Mouse (Mus musculus) MEL (cell line): ENCODE results near the gene Phxr2. TPM values are rescaled to one million over a fixed set of nuclear protein-coding genes. Genes with fewer than 3 reads are reported as not detected.
A peak's percentile ranks its signal among the peaks of the same experiment; 100 is the strongest.

Source experiments
- DNase-seq: peaks from one replicate; pipeline ENCODE4 v3.0.0; 2011; ENCODE audit warnings: low read depth, low spot score
- H3K27ac ChIP-seq: 2 replicates; pipeline ENCODE4 v1.5.1; 2012; ENCODE audit warnings: low read depth, mild to moderate bottlenecking, control low read depth, low read length, moderate library complexity; ENCODE audit not compliant: control insufficient read depth
- H3K27me3 ChIP-seq, 2 experiments: fragments of 150-350 bp in 1 of 2; sonication (generic) in 1 of 2; 2 replicates each; pipeline ENCODE4 v1.6.1; 2012; ENCODE audit warnings: low read length in 2 of 2, mild to moderate bottlenecking in 2 of 2, improper control_type of control experiment in 1 of 2, moderate library complexity in 1 of 2; ENCODE audit not compliant: insufficient read depth in 2 of 2, control insufficient read depth in 1 of 2
- H3K36me3 ChIP-seq, 2 experiments: 2 replicates each; pipeline ENCODE4 v1.6.1; 2012 to 2014; ENCODE audit warnings: low read length in 2 of 2, improper control_type of control experiment in 1 of 2, inconsistent platforms in 1 of 2, mild to moderate bottlenecking in 1 of 2; ENCODE audit not compliant: insufficient read depth in 2 of 2, control insufficient read depth in 1 of 2
- H3K4me1 ChIP-seq, 2 experiments: fragments of 150-350 bp in 1 of 2; sonication (generic) in 1 of 2; 2 replicates each; pipeline ENCODE4 v1.6.1; 2012; ENCODE audit warnings: low read length in 2 of 2, improper control_type of control experiment in 1 of 2, mild to moderate bottlenecking in 1 of 2; ENCODE audit not compliant: insufficient read depth in 2 of 2, control insufficient read depth in 1 of 2
- H3K4me3 ChIP-seq, 2 experiments: fragments of 150-350 bp in 1 of 2; sonication (generic) in 1 of 2; 2 replicates each; pipeline ENCODE4 v1.5.1; 2012; ENCODE audit warnings: low read depth in 2 of 2, low read length in 2 of 2, mild to moderate bottlenecking in 2 of 2, moderate library complexity in 2 of 2, control low read depth in 1 of 2, improper control_type of control experiment in 1 of 2; ENCODE audit not compliant: control insufficient read depth in 1 of 2, insufficient read depth in 1 of 2
- H3K79me2 ChIP-seq: 2 replicates; pipeline ENCODE4 v1.6.1; 2012; ENCODE audit warnings: mild to moderate bottlenecking, low read length, moderate library complexity; ENCODE audit not compliant: control insufficient read depth, poor library complexity, insufficient read depth
- H3K9ac ChIP-seq: 2 replicates; pipeline ENCODE4 v1.6.1; 2012; ENCODE audit warnings: low read depth, mild to moderate bottlenecking, control low read depth, low read length, moderate library complexity; ENCODE audit not compliant: control insufficient read depth, poor library complexity, severe bottlenecking
- H3K9me3 ChIP-seq: fragments of 150-350 bp; sonication (generic); replicated peaks from 2 replicates; pipeline ENCODE4 v1.6.1; 2012; ENCODE audit warnings: mild to moderate bottlenecking, low read length, improper control_type of control experiment, moderate library complexity; ENCODE audit not compliant: insufficient read depth
- BHLHE40 ChIP-seq: IDR thresholded peaks from 2 replicates; pipeline ENCODE4 v1.6.1; 2012; ENCODE audit warnings: low read depth, mild to moderate bottlenecking, inconsistent platforms, low read length, improper control_type of control experiment, borderline replicate concordance
- CHD2 ChIP-seq: IDR thresholded peaks from 2 replicates; pipeline ENCODE4 v1.6.1; 2011; ENCODE audit warnings: low read length, improper control_type of control experiment
- CTCF ChIP-seq, 3 experiments: IDR thresholded peaks in 2 of 3; conservative IDR thresholded peaks in 1 of 3; 2 replicates each; pipeline ENCODE4 v1.5.1; 2011 to 2012; ENCODE audit warnings: low read length in 3 of 3, low read depth in 2 of 3, mild to moderate bottlenecking in 2 of 3, improper control_type of control experiment in 1 of 3, inconsistent platforms in 1 of 3, mixed read lengths in 1 of 3, moderate library complexity in 1 of 3; ENCODE audit not compliant: control insufficient read depth in 1 of 3, insufficient read depth in 1 of 3, poor library complexity in 1 of 3, severe bottlenecking in 1 of 3
- E2F4 ChIP-seq: IDR thresholded peaks from 2 replicates; pipeline ENCODE4 v1.6.1; 2011; ENCODE audit warnings: low read depth, low read length, improper control_type of control experiment, borderline replicate concordance
- ETS1 ChIP-seq: IDR thresholded peaks from 2 replicates; pipeline ENCODE4 v1.6.1; 2012; ENCODE audit warnings: low read depth, mild to moderate bottlenecking, inconsistent platforms, low read length, improper control_type of control experiment, moderate library complexity
- GABPA ChIP-seq: IDR thresholded peaks from 2 replicates; pipeline ENCODE4 v1.6.1; 2012; ENCODE audit warnings: low read depth, mild to moderate bottlenecking, inconsistent platforms, low read length, improper control_type of control experiment, moderate library complexity
- GATA1 ChIP-seq: IDR thresholded peaks from 2 replicates; pipeline ENCODE4 v1.6.1; 2011; ENCODE audit warnings: low read depth, low read length, improper control_type of control experiment
- HCFC1 ChIP-seq: IDR thresholded peaks from 2 replicates; pipeline ENCODE4 v1.6.1; 2012; ENCODE audit warnings: low read depth, mild to moderate bottlenecking, inconsistent platforms, low read length, improper control_type of control experiment, moderate library complexity
- MAFK ChIP-seq: IDR thresholded peaks from 2 replicates; pipeline ENCODE4 v1.6.1; 2011; ENCODE audit warnings: low read depth, mild to moderate bottlenecking, low read length, improper control_type of control experiment, borderline replicate concordance
- MAZ ChIP-seq: IDR thresholded peaks from 2 replicates; pipeline ENCODE4 v1.6.1; 2012; ENCODE audit warnings: low read depth, mild to moderate bottlenecking, inconsistent platforms, low read length, improper control_type of control experiment
- MEF2A ChIP-seq: IDR thresholded peaks from 2 replicates; pipeline ENCODE4 v1.6.1; 2014; ENCODE audit warnings: low read depth, mild to moderate bottlenecking, inconsistent platforms, low read length, improper control_type of control experiment; ENCODE audit not compliant: poor library complexity, insufficient replicate concordance, severe bottlenecking; ENCODE audit errors: extremely low read depth
- MXI1 ChIP-seq: IDR thresholded peaks from 2 replicates; pipeline ENCODE4 v1.6.1; 2011; ENCODE audit warnings: mild to moderate bottlenecking, low read depth, low read length, improper control_type of control experiment
- MYB ChIP-seq: IDR thresholded peaks from 2 replicates; pipeline ENCODE4 v1.6.1; 2011; ENCODE audit warnings: mild to moderate bottlenecking, low read depth, low read length, improper control_type of control experiment
- MYC ChIP-seq: IDR thresholded peaks from 2 replicates; pipeline ENCODE4 v1.6.1; 2011; ENCODE audit warnings: low read depth, mild to moderate bottlenecking, low read length, improper control_type of control experiment, moderate library complexity
- NELFE ChIP-seq: IDR thresholded peaks from 2 replicates; pipeline ENCODE4 v1.6.1; 2011; ENCODE audit warnings: low read depth, low read length, improper control_type of control experiment
- NRF1 ChIP-seq: IDR thresholded peaks from 2 replicates; pipeline ENCODE4 v1.6.1; 2014; ENCODE audit warnings: low read depth, mild to moderate bottlenecking, inconsistent platforms, low read length, improper control_type of control experiment, moderate library complexity; ENCODE audit not compliant: poor library complexity, insufficient read depth, severe bottlenecking
- POLR2A ChIP-seq, 2 experiments: IDR thresholded peaks; 2 replicates each; pipeline ENCODE4 v1.6.1; 2011 to 2012; ENCODE audit warnings: low read length in 2 of 2, mild to moderate bottlenecking in 2 of 2, control low read depth in 1 of 2, improper control_type of control experiment in 1 of 2, low read depth in 1 of 2, moderate library complexity in 1 of 2; ENCODE audit not compliant: control insufficient read depth in 1 of 2, insufficient read depth in 1 of 2, poor library complexity in 1 of 2
- POLR2AphosphoS2 ChIP-seq: IDR thresholded peaks from 2 replicates; pipeline ENCODE4 v1.6.1; 2011; ENCODE audit warnings: low read length, improper control_type of control experiment
- RAD21 ChIP-seq: IDR thresholded peaks from 2 replicates; pipeline ENCODE4 v1.6.1; 2011; ENCODE audit warnings: mild to moderate bottlenecking, low read depth, low read length, improper control_type of control experiment
- RCOR1 ChIP-seq: IDR thresholded peaks from 2 replicates; pipeline ENCODE4 v1.6.1; 2012; ENCODE audit warnings: low read depth, mild to moderate bottlenecking, inconsistent platforms, low read length, improper control_type of control experiment
- SIN3A ChIP-seq: IDR thresholded peaks from 2 replicates; pipeline ENCODE4 v1.6.1; 2012; ENCODE audit warnings: low read length, improper control_type of control experiment, inconsistent platforms
- SMC3 ChIP-seq: IDR thresholded peaks from 2 replicates; pipeline ENCODE4 v1.6.1; 2011; ENCODE audit warnings: low read depth, low read length, improper control_type of control experiment
- TAL1 ChIP-seq: IDR thresholded peaks from 2 replicates; pipeline ENCODE4 v1.6.1; 2012; ENCODE audit warnings: mild to moderate bottlenecking, inconsistent platforms, low read length, moderate library complexity, mixed read lengths
- TBP ChIP-seq: IDR thresholded peaks from 2 replicates; pipeline ENCODE4 v1.8.0; 2011; ENCODE audit warnings: low read depth, low read length, improper control_type of control experiment
- TCF12 ChIP-seq: IDR thresholded peaks from 2 replicates; pipeline ENCODE4 v1.6.1; 2014; ENCODE audit warnings: low read depth, mild to moderate bottlenecking, inconsistent platforms, low read length, improper control_type of control experiment, moderate library complexity
- USF1 ChIP-seq: IDR thresholded peaks from 2 replicates; pipeline ENCODE4 v1.6.1; 2014; ENCODE audit warnings: low read depth, mild to moderate bottlenecking, inconsistent platforms, low read length, improper control_type of control experiment, moderate library complexity
- USF2 ChIP-seq, 2 experiments: IDR thresholded peaks; 2 replicates each; pipeline ENCODE4 v1.6.1; 2011 to 2012; ENCODE audit warnings: improper control_type of control experiment in 2 of 2, low read length in 2 of 2, borderline replicate concordance in 1 of 2, inconsistent platforms in 1 of 2, low read depth in 1 of 2, mild to moderate bottlenecking in 1 of 2; ENCODE audit not compliant: insufficient read depth in 1 of 2
- ZMIZ1 ChIP-seq: IDR thresholded peaks from 2 replicates; pipeline ENCODE4 v1.6.1; 2012; ENCODE audit warnings: low read depth, mild to moderate bottlenecking, inconsistent platforms, low read length, improper control_type of control experiment, moderate library complexity
- ZNF384 ChIP-seq: IDR thresholded peaks from 2 replicates; pipeline ENCODE4 v1.6.1; 2012; ENCODE audit warnings: low read depth, mild to moderate bottlenecking, inconsistent platforms, low read length, improper control_type of control experiment
- polyA plus RNA-seq, 2 experiments: library from polyadenylated mRNA; stranded (reverse) in 1 of 2; unstranded in 1 of 2; fragments of >175 nt in 1 of 2; fragments of >200 nt in 1 of 2; gene quantifications; 2 replicates each; pipeline versions ENCODE4 v1.2.1 to v1.2.4; 2012; ENCODE audit warnings: low replicate concordance in 2 of 2, low read depth in 1 of 2; ENCODE audit not compliant: insufficient read length in 2 of 2, insufficient read depth in 1 of 2, missing spikeins in 1 of 2
- total RNA-seq: library from RNA; depleted of rRNA; stranded (reverse); fragments of 300-350 nt; gene quantifications from 2 replicates; pipeline ENCODE4 v1.2.3, GENCODE M21; 2012

Phxr2 gene
- total and polyA plus RNA-seq, 3 experiments, result not detected

DNA sequence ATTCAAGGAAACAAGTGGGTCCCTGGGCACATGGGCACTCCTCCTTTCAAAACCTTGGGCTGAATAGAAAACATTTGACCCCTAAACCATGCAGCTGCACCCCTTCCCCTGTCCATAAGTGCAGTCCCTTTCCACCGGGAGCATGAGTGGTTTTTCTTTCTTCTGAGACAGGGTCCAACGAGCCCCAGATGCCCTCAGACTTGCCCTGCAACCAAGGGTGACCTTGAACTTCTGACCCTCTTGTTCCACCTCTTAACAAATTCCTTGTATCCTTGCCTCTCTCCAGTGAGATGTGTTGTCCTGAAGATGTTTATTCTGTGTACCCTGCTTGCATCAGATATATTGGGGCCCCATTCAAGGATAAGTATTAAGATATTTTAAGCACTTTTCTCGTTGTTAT is 12.6 kb downstream of the Phxr2 start:
- Histone ChIP-seq H3K4me1 (peaks cover 0 to 4% of the 10 kb centered on the region in 2 experiments; a peak in 1 of 4 replicates), H3K9me3 (no peaks in the 10 kb centered on the region), H3K36me3 (no peaks in the 10 kb centered on the region; a peak in 1 of 4 replicates), H3K9ac (no peak overlapping the region), H3K27me3 (no peaks in the 10 kb centered on the region), H3K79me2 (peaks cover 4% of the 10 kb centered on the region; the same call in 1 of the 2 replicates), H3K27ac (no peak overlapping the region), H3K4me3 (no peak overlapping the region)
- TF ChIP-seq MEF2A (no peak), BHLHE40 (no peak), USF2 (IDR thresholded peaks at IDR 0.05; ENCODE audit: borderline replicate concordance in 1 of 2, insufficient read depth in 1 of 2, low read depth in 1 of 2, low read length in 2 of 2) (no peak), ETS1 (no peak), SMC3 (no peak), CHD2 (no peak), TCF12 (no peak), MXI1 (no peak), HCFC1 (no peak), GATA1 (no peak), NELFE (no peak), POLR2AphosphoS2 (no peak), NRF1 (no peak), SIN3A (no peak), MYB (no peak), ZMIZ1 (no peak), POLR2A (IDR thresholded peaks at IDR 0.05; ENCODE audit: control insufficient read depth in 1 of 2, insufficient read depth in 1 of 2, low read depth in 1 of 2, low read length in 2 of 2, poor library complexity in 1 of 2) (no peak), RCOR1 (no peak)
- no peak for DNase-seq

DNA sequence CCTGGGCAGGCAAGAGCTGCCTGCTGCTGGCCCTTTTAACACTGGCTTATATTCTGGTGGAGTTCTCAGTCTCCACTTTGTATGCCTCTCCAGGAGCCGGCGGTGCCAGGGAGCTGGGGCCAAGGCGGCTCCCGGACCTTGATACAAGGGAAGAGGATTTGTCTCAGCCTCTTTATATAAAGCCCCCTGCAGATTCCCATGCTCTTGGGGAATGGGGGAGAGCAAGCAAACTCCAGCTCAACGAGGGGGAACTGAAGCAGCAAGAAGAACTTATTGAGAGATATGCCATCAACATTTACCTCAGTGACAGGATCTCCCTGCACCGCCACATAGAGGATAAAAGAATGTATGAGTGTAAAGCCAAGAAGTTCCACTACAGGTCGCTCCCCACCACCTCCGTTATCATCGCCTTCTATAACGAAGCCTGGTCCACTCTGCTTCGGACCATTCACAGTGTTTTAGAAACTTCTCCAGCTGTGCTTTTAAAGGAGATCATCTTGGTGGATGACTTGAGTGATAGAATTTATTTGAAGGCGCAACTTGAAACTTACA is 17.6 kb downstream of the Phxr2 start:
- H3K9ac ChIP-seq, result peak overlapping the region; percentile 88
- H3K9me3 ChIP-seq, result no peaks in the 10 kb centered on the region
- H3K79me2 ChIP-seq, result peaks cover 13% of the 10 kb centered on the region
- H3K4me1 ChIP-seq, result peaks cover 0 to 4% of the 10 kb centered on the region in 2 experiments; a peak in 1 of 4 replicates
- H3K4me3 ChIP-seq, result peak overlapping the region; percentile 71 to 89
- H3K36me3 ChIP-seq, result no peaks in the 10 kb centered on the region; a peak in 1 of 4 replicates
- TF ChIP-seq TAL1 (no peak), ETS1 (no peak), USF1 (no peak), TBP (no peak), GABPA (no peak), ZNF384 (no peak), CHD2 (no peak), E2F4 (no peak), MYB (no peak), CTCF (IDR thresholded peaks at IDR 0.05 in 2 of 3, conservative IDR thresholded peaks at IDR 0.05 in 1 of 3; ENCODE audit: control insufficient read depth in 1 of 3, insufficient read depth in 1 of 3, low read depth in 2 of 3, low read length in 3 of 3, poor library complexity in 1 of 3, severe bottlenecking in 1 of 3) (no peak), MXI1 (no peak), TCF12 (no peak), SIN3A (no peak), POLR2AphosphoS2 (no peak), MAZ (no peak), MAFK (no peak), MYC (no peak), RAD21 (no peak)
- no peak overlapping the region for H3K27ac ChIP-seq
- no peaks in the 10 kb centered on the region for H3K27me3 ChIP-seq
- no peak for DNase-seq
